Mouse (Mus musculus): Measurements from ENCODE around the gene Frmd3. TPM values are rescaled to one million over a fixed set of nuclear protein-coding genes. Genes with fewer than 3 reads are reported as not detected.
"Not testable (repeated sequence)": the region's sequence is repeated elsewhere in the genome, so short reads cannot be mapped to it uniquely, and the experiment has no call there.

Frmd3 gene
- polyA plus RNA-seq, 1 experiment = 6.1 TPM

GRCm38 (mm10) chr4:74191528-74191927 lies 178.3 kb downstream of the Frmd3 start:
- TF ChIP-seq CTCF (IDR thresholded peaks at IDR 0.05; ENCODE audit: extremely low read depth, insufficient read depth, low read length) = no peak
- no peak for TF ChIP-seq POLR2A (IDR thresholded peaks at IDR 0.05; ENCODE audit: extremely low read depth, insufficient read depth, low read length)
- H3K4me3 ChIP-seq (ENCODE audit: insufficient read depth, low read length) = no peak overlapping the region

DNA sequence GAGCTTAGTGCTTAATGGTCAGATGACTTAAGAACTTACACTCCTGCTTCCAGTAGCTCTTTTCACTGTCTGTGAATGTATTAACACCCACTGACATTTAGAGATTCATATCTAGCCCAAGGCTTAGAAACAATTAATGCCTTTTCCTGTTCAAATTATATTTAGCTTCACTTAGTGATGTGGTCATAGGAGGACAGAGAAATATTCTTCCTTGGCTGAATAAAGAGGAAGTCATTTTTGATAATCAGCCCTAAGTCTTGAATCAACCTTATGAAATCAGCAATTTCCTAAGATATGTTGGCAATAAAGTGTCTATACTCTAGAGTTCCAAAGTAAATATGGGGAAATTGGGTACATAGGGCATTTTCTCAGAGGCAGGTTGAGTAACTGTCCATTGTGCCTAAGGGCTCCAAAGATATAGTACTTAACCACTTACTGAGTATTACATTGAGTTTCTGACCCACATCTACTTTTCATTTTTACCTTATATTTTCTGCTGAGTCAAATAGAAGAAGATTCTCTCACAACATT lies 188.1 kb downstream of the Frmd3 start:
- Histone ChIP-seq H3K27ac (ENCODE audit: insufficient read depth, low read length) (no peak overlapping the region), H3K4me1 (ENCODE audit: control insufficient read depth, insufficient read depth, low read length) (no peaks in the 10 kb centered on the region), H3K4me3 (ENCODE audit: insufficient read depth, low read length) (no peak overlapping the region)
- TF ChIP-seq POLR2A (IDR thresholded peaks at IDR 0.05; ENCODE audit: extremely low read depth, insufficient read depth, low read length) (no peak), CTCF (IDR thresholded peaks at IDR 0.05; ENCODE audit: extremely low read depth, insufficient read depth, low read length) (no peak)

More at GRCm38 (mm10) chr4:74191528-74191927, 178.3 kb downstream of the Frmd3 start:
- H3K27ac ChIP-seq (ENCODE audit: insufficient read depth, low read length) = no peak overlapping the region
- no peaks in the 10 kb centered on the region for H3K4me1 ChIP-seq (ENCODE audit: control insufficient read depth, insufficient read depth, low read length)

GRCm38 (mm10) chr4:74221780-74222179 lies 208.5 kb downstream of the Frmd3 start:
- not testable (repeated sequence) for H3K27ac ChIP-seq (ENCODE audit: insufficient read depth, low read length); H3K4me1 ChIP-seq (ENCODE audit: control insufficient read depth, insufficient read depth, low read length); H3K4me3 ChIP-seq (ENCODE audit: insufficient read depth, low read length)

- no peak for TF ChIP-seq POLR2A (IDR thresholded peaks at IDR 0.05; ENCODE audit: extremely low read depth, insufficient read depth, low read length)
- TF ChIP-seq CTCF (IDR thresholded peaks at IDR 0.05; ENCODE audit: extremely low read depth, insufficient read depth, low read length) = peak; percentile 37; the same call in 1 of the 2 replicates
- Histone ChIP-seq H3K4me3 (ENCODE audit: insufficient read depth, low read length) (no peak overlapping the region), H3K4me1 (ENCODE audit: control insufficient read depth, insufficient read depth, low read length) (no peaks in the 10 kb centered on the region), H3K27ac (ENCODE audit: insufficient read depth, low read length) (no peak overlapping the region)
Observed at GRCm38 (mm10) chr4:74222360-74222759, 209.1 kb downstream of the Frmd3 start.

DNA sequence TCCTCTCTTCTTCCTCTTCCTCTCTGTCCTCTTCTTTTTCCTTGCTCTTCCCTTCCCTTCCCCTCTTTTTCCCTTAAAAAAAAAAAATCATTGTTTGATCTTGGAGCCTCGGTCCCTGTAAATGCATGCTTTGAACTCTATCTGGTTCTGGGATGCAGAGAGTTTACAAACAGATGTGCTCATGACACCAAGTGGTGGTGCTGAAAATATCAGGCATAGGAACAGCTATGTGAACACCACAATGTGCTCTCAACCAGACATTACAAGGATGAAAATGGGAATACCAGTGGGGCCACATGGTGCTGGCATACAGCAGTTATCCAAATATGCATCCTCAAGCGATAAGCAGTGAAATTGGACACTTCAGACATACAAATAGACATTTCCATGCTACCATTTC lies 211.0 kb downstream of the Frmd3 start:
- no peaks in the 10 kb centered on the region for H3K4me1 ChIP-seq (ENCODE audit: control insufficient read depth, insufficient read depth, low read length)
- H3K4me3 ChIP-seq (ENCODE audit: insufficient read depth, low read length) = no peak overlapping the region
- TF ChIP-seq POLR2A (IDR thresholded peaks at IDR 0.05; ENCODE audit: extremely low read depth, insufficient read depth, low read length) = no peak
- TF ChIP-seq CTCF (IDR thresholded peaks at IDR 0.05; ENCODE audit: extremely low read depth, insufficient read depth, low read length) = no peak
- no peak overlapping the region for H3K27ac ChIP-seq (ENCODE audit: insufficient read depth, low read length)

DNA sequence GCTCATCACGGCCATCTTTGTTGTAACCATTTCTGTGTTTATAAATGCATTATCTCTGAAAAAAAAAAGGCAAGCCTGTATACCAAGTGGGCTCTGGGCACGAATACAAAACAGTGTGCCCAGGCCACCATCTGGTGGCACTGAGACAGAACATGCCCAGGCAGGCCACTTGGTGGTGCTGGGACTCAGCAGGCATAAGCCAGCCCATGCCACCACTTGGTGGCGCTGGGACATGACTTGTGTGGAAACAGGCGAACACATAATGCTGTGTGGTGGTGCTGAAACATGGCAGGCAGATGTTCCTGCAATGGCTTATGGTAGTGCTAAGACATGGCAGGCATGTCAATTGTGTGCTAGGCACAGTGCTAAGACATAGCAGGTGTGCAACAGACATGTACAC lies 217.8 kb downstream of the Frmd3 start:
- no peaks in the 10 kb centered on the region for H3K4me1 ChIP-seq (ENCODE audit: control insufficient read depth, insufficient read depth, low read length)
- no peak for TF ChIP-seq POLR2A (IDR thresholded peaks at IDR 0.05; ENCODE audit: extremely low read depth, insufficient read depth, low read length)
- 0 out of 2 replicates have a peak, but pooled peaks have one; percentile 13 for TF ChIP-seq CTCF (IDR thresholded peaks at IDR 0.05; ENCODE audit: extremely low read depth, insufficient read depth, low read length)
- H3K27ac ChIP-seq (ENCODE audit: insufficient read depth, low read length) = no peak overlapping the region
- no peak overlapping the region for H3K4me3 ChIP-seq (ENCODE audit: insufficient read depth, low read length)

DNA sequence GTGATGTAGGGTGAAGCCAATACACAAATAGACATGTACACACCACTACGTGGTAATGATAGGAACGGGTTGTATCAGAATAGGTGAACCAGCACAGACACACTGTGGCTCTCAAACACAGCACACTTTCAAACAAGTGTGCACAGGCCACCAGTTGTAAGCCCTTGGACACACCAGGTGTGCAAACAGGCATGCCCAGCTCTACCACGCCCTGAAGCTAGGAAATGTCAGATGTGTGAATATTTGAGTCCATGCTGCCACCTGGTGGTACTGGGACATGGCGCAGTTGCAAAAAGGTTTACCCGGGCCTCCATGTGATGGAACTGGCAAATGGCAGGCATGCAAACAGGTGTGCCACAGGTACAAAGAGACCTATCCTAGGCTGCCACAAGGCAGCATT lies 218.2 kb downstream of the Frmd3 start:
- Histone ChIP-seq H3K27ac (ENCODE audit: insufficient read depth, low read length) (no peak overlapping the region), H3K4me3 (ENCODE audit: insufficient read depth, low read length) (no peak overlapping the region), H3K4me1 (ENCODE audit: control insufficient read depth, insufficient read depth, low read length) (no peaks in the 10 kb centered on the region)
- TF ChIP-seq POLR2A (IDR thresholded peaks at IDR 0.05; ENCODE audit: extremely low read depth, insufficient read depth, low read length) (no peak), CTCF (IDR thresholded peaks at IDR 0.05; ENCODE audit: extremely low read depth, insufficient read depth, low read length) (peak; percentile 77)

GRCm38 (mm10) chr4:74233534-74233933 lies 220.3 kb downstream of the Frmd3 start:
- Histone ChIP-seq H3K4me3 (ENCODE audit: insufficient read depth, low read length) (no peak overlapping the region), H3K4me1 (ENCODE audit: control insufficient read depth, insufficient read depth, low read length) (no peaks in the 10 kb centered on the region), H3K27ac (ENCODE audit: insufficient read depth, low read length) (no peak overlapping the region)
- TF ChIP-seq POLR2A (IDR thresholded peaks at IDR 0.05; ENCODE audit: extremely low read depth, insufficient read depth, low read length) (no peak), CTCF (IDR thresholded peaks at IDR 0.05; ENCODE audit: extremely low read depth, insufficient read depth, low read length) (no peak)

- no peak within 1 kb of the TSS for H3K27ac ChIP-seq (ENCODE audit: insufficient read depth, low read length)
- TF ChIP-seq POLR2A (IDR thresholded peaks at IDR 0.05; ENCODE audit: extremely low read depth, insufficient read depth, low read length) = no peak
- TF ChIP-seq CTCF (IDR thresholded peaks at IDR 0.05; ENCODE audit: extremely low read depth, insufficient read depth, low read length) = no peak
- no peaks in the 10 kb centered on the region for H3K4me1 ChIP-seq (ENCODE audit: control insufficient read depth, insufficient read depth, low read length)
- no peak within 1 kb of the TSS for H3K4me3 ChIP-seq (ENCODE audit: insufficient read depth, low read length)
Observed at GRCm38 (mm10) chr4:74242176-74242575, 228.9 kb downstream of the Frmd3 start, which contains the start of gene Kdm4c. Gene Kdm4c (plus strand): TSS chr4:74242497.

Other genes with a start within 250 kb of the Frmd3 start
- gene Rasef, start 222.4 kb upstream of the Frmd3 start, polyA plus RNA-seq (2012; rRNA removed) = 0.06 TPM in 1 of 2 replicates, not detected in the other
- not detected in 2 replicates for gene Gm11758, start 137.2 kb upstream of the Frmd3 start, polyA plus RNA-seq (2012; rRNA removed)
- not detected in 2 replicates for gene Gm11757, start 122.3 kb upstream of the Frmd3 start, polyA plus RNA-seq (2012; rRNA removed)
- not detected in 2 replicates for gene Gm13871, start 107.5 kb upstream of the Frmd3 start, polyA plus RNA-seq (2012; rRNA removed)
- not detected in 2 replicates for gene Gm11756, start 92.7 kb upstream of the Frmd3 start, polyA plus RNA-seq (2012; rRNA removed)
- gene 2310002L09Rik, start 62.6 kb upstream of the Frmd3 start, polyA plus RNA-seq (2012; rRNA removed) = not detected in 2 replicates
- gene Kdm4c, start 229.1 kb downstream of the Frmd3 start, polyA plus RNA-seq (2012; rRNA removed) = 12.2 and 12.8 TPM in 2 replicates